Mouse (Mus musculus): Measurements from ENCODE around the gene B4galnt3.

The B4galnt3 gene

GRCm38 (mm10) chr6:120222669-120223068 lies 71.7 kb downstream of the B4galnt3 start:
- DNase-seq (ENCODE audit: low read depth, low spot score): peak; percentile 66

GRCm38 (mm10) chr6:120219281-120219680 lies 75.1 kb downstream of the B4galnt3 start:
- no peak for DNase-seq (ENCODE audit: low read depth, low spot score)

- no peak for DNase-seq (ENCODE audit: low read depth, low spot score)
Measured at GRCm38 (mm10) chr6:120216702-120217101, 77.7 kb downstream of the B4galnt3 start.

GRCm38 (mm10) chr6:120211536-120211935 lies 82.8 kb downstream of the B4galnt3 start:
- no peak for DNase-seq (ENCODE audit: low read depth, low spot score)

GRCm38 (mm10) chr6:120206586-120206985 lies 87.8 kb downstream of the B4galnt3 start:
- no peak for DNase-seq (ENCODE audit: low read depth, low spot score)

- no peak for DNase-seq (ENCODE audit: low read depth, low spot score)
Measured at GRCm38 (mm10) chr6:120202406-120202805, 92.0 kb downstream of the B4galnt3 start.

GRCm38 (mm10) chr6:120201956-120202355 lies 92.4 kb downstream of the B4galnt3 start:
- no peak for DNase-seq (ENCODE audit: low read depth, low spot score)

- DNase-seq (ENCODE audit: low read depth, low spot score): peak; percentile 85
Measured at GRCm38 (mm10) chr6:120199638-120200394, 94.5 kb downstream of the B4galnt3 start.

GRCm38 (mm10) chr6:120197964-120198363 lies 96.4 kb downstream of the B4galnt3 start:
- peak; percentile 80 for DNase-seq (ENCODE audit: low read depth, low spot score)

- DNase-seq (ENCODE audit: low read depth, low spot score): no peak
Measured at GRCm38 (mm10) chr6:120196837-120197236, 97.5 kb downstream of the B4galnt3 start.

GRCm38 (mm10) chr6:120194963-120195362 lies 99.4 kb downstream of the B4galnt3 start:
- DNase-seq (ENCODE audit: low read depth, low spot score): no peak

- DNase-seq (ENCODE audit: low read depth, low spot score): no peak
Measured at GRCm38 (mm10) chr6:120194305-120194704, 100.1 kb downstream of the B4galnt3 start.

- no peak for DNase-seq (ENCODE audit: low read depth, low spot score)
Measured at GRCm38 (mm10) chr6:120193793-120194192, 100.6 kb downstream of the B4galnt3 start.

- peak; percentile 79 for DNase-seq (ENCODE audit: low read depth, low spot score)
Measured at GRCm38 (mm10) chr6:120193174-120193573, 101.2 kb downstream of the B4galnt3 start.

- peak; percentile 67 for DNase-seq (ENCODE audit: low read depth, low spot score)
Measured at GRCm38 (mm10) chr6:120192211-120192870, 102.0 kb downstream of the B4galnt3 start.

GRCm38 (mm10) chr6:120191396-120192170 lies 102.8 kb downstream of the B4galnt3 start:
- DNase-seq (ENCODE audit: low read depth, low spot score): no peak

GRCm38 (mm10) chr6:120190912-120191311 lies 103.4 kb downstream of the B4galnt3 start:
- no peak for DNase-seq (ENCODE audit: low read depth, low spot score)

- no peak for DNase-seq (ENCODE audit: low read depth, low spot score)
Measured at GRCm38 (mm10) chr6:120190365-120190764, 104.0 kb downstream of the B4galnt3 start.

GRCm38 (mm10) chr6:120189287-120189686 lies 105.1 kb downstream of the B4galnt3 start:
- no peak for DNase-seq (ENCODE audit: low read depth, low spot score)

GRCm38 (mm10) chr6:120188376-120189235 lies 105.8 kb downstream of the B4galnt3 start:
- DNase-seq (ENCODE audit: low read depth, low spot score): no peak

- DNase-seq (ENCODE audit: low read depth, low spot score): peak; percentile 71
Measured at GRCm38 (mm10) chr6:120187587-120188176, 106.7 kb downstream of the B4galnt3 start.

All from WW6 (cell line).